Mouse (Mus musculus) cortical plate, adult 2 months (tissue): ENCODE measurements around the gene Lama1. TPM values are rescaled to one million over a fixed set of nuclear protein-coding genes. Genes with fewer than 3 reads are reported as not detected.

Source experiments
- H3K27ac ChIP-seq: fragments of 200-500 bp; 2 replicates; pipeline ENCODE4 v1.5.1; 2012; ENCODE audit warnings: low read length, control low read depth, inconsistent platforms; ENCODE audit not compliant: insufficient read depth
- H3K4me1 ChIP-seq: fragments of 200-500 bp; 2 replicates; pipeline ENCODE4 v1.6.1; 2011; ENCODE audit warnings: low read length; ENCODE audit not compliant: control insufficient read depth, insufficient read depth
- H3K4me3 ChIP-seq: fragments of 200-500 bp; 2 replicates; pipeline ENCODE4 v1.5.1; 2011; ENCODE audit warnings: mild to moderate bottlenecking, low read length, control low read depth; ENCODE audit not compliant: insufficient read depth
- CTCF ChIP-seq: fragments of 200-500 bp; IDR thresholded peaks from 2 replicates; pipeline ENCODE4 v1.5.1; 2011; ENCODE audit warnings: mild to moderate bottlenecking, control low read depth, low read length; ENCODE audit not compliant: insufficient read depth; ENCODE audit errors: extremely low read depth
- POLR2A ChIP-seq: fragments of 200-500 bp; IDR thresholded peaks from 2 replicates; pipeline ENCODE4 v1.6.1; 2011; ENCODE audit warnings: mild to moderate bottlenecking, low read length, control low read depth; ENCODE audit not compliant: insufficient read depth; ENCODE audit errors: extremely low read depth
- polyA plus RNA-seq: library from polyadenylated mRNA; depleted of rRNA; stranded (reverse); fragments of >200 nt; gene quantifications from 2 replicates; pipeline ENCODE4 v1.2.3, GENCODE M21; 2012

Lama1 gene
- polyA plus RNA-seq, 1 experiment = 1.3 TPM

DNA sequence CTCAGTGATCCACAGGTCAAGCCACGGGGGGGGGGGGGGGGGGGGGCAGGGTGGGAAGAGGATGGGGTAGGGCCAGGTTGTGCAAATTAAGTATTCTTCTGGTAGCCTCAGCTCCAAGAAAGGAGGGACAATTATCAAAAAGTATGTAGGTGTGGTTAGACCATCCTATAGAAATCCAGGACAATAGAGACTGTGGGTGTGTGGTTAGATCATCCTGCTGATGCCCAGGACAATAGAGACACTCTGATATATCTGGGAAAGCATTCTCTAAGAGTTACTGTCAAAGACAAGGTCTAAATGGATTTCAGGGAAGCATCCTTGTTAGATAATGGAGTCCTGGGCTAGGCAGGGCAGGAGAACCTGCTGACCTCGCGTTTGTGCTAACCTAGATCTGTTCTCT lies 3.2 kb upstream of the Lama1 start:
- H3K4me1 ChIP-seq = no peaks in the 10 kb centered on the region
- no peak overlapping the region for H3K4me3 ChIP-seq
- TF ChIP-seq CTCF = no peak
- no peak for TF ChIP-seq POLR2A
- no peak overlapping the region for H3K27ac ChIP-seq

DNA sequence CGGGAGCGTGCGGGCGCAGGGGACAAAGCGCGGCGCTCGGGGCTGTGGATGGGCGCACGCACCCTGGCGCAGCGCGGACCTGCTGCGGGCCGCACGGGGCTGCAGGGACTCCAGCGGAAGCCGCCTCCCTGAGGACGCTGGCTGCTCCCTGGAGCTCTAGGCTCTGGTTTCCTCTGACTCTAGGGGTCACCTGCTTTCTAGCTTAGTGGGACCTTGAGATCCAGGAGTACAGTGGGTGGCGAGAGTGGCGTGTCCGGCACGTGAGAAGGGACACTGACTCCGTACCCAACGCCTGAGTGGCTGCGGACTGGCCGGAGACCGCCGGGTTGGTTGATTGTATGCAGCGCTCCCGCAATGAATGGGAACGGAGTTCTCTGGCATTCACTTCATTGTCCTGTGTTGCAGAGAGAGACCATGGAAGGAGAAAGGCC lies 417 bp downstream of the Lama1 start:
- Histone ChIP-seq H3K4me1 (no peaks in the 10 kb centered on the region), H3K4me3 (peak overlapping the region; percentile 42), H3K27ac (no peak overlapping the region)
- TF ChIP-seq POLR2A (no peak), CTCF (no peak)

- Histone ChIP-seq H3K4me3 (peak overlapping the region; percentile 42; the same call in 1 of the 2 replicates), H3K27ac (no peak overlapping the region), H3K4me1 (no peaks in the 10 kb centered on the region)
- TF ChIP-seq CTCF (no peak), POLR2A (no peak)
Observed at GRCm38 (mm10) chr17:67698301-67698700, 1.2 kb downstream of the Lama1 start.

- H3K4me1 ChIP-seq = no peaks in the 10 kb centered on the region
- TF ChIP-seq POLR2A = no peak
- no peak for TF ChIP-seq CTCF
- H3K27ac ChIP-seq = no peak overlapping the region
- H3K4me3 ChIP-seq = no peak overlapping the region
Observed at GRCm38 (mm10) chr17:67701761-67702160, 4.7 kb downstream of the Lama1 start.

GRCm38 (mm10) chr17:67702941-67703340 lies 5.9 kb downstream of the Lama1 start:
- Histone ChIP-seq H3K27ac (no peak overlapping the region), H3K4me3 (no peak overlapping the region), H3K4me1 (no peaks in the 10 kb centered on the region)
- TF ChIP-seq CTCF (no peak), POLR2A (no peak)

- TF ChIP-seq POLR2A (no peak), CTCF (no peak)
- peaks cover 2% of the 10 kb centered on the region; the same call in 1 of the 2 replicates for H3K4me1 ChIP-seq
- H3K4me3 ChIP-seq = no peak overlapping the region
- no peak overlapping the region for H3K27ac ChIP-seq
Observed at GRCm38 (mm10) chr17:67705035-67705769, 8.1 kb downstream of the Lama1 start.

DNA sequence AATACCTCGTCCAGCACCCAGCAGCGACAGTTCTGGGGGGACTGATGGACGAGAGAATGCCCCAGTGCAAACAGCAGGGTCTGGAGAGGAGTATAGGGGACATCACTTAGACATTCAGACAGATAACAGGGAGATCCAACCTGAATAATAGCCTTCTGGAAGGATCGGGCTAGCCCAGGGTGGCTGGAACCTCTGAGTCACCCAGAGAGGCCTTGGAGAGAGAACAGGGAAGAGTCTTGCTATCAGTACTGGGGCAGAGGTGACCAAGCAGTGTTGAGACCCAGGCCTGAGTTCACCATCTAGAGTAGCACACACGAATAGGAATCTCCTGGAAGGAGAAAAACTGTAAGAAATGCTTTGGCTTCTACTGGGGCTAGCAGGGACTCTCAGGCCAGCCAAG lies 9.3 kb downstream of the Lama1 start:
- TF ChIP-seq POLR2A (no peak), CTCF (no peak)
- Histone ChIP-seq H3K27ac (no peak overlapping the region), H3K4me3 (no peak overlapping the region), H3K4me1 (peaks cover 3% of the 10 kb centered on the region; the same call in 1 of the 2 replicates)

DNA sequence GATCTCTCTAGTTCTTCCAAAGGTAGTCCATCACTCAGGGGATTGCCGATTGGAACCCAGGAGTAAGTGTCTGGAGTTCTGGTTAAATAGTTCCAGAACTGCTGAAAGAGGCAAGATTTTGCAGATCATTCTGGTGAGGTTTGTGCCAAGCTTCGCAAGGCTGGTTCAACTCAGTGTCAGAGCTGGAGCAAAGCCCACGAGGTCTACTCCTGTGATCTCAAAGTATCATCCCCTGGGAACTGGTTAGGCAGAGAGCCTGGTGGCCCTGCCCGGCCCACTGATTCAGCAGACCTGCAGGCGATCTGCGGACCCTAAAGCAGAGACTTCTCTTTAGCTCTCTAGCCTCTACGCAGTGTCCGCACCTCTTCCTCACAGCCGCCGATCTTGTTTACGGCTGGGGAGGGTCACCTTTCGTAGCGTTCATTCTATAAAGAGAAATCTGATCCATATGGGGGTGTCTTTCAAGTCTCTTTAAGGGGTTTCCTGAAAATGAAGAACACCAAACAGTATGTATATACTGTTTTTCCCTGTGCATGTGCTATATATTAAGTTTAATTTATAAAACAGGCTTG lies 10.8 kb downstream of the Lama1 start:
- H3K27ac ChIP-seq = no peak overlapping the region
- no peak overlapping the region for H3K4me3 ChIP-seq
- peaks cover 3% of the 10 kb centered on the region; the same call in 1 of the 2 replicates for H3K4me1 ChIP-seq
- no peak for TF ChIP-seq POLR2A
- TF ChIP-seq CTCF = no peak

DNA sequence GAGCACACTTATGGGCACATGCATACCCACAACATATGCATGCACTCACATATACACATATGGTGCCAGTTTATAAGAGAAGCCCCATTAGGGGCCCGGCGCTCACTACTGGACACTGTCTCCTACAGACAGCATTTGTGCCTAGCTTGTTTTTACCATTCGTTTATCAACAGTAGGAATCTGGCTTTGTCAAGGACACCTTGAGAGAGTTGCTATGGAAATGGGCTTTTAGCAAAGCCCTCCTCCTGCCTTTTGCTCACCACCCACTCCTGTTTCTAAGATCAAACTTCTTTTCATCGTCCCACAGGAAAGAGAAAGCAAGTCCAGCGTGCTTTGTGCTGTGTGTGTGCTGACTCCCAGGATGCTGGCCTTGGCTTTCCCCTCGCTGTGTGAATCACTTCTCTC lies 13.3 kb downstream of the Lama1 start:
- Histone ChIP-seq H3K4me3 (no peak overlapping the region), H3K27ac (no peak overlapping the region), H3K4me1 (peaks cover 3% of the 10 kb centered on the region; the same call in 1 of the 2 replicates)
- TF ChIP-seq POLR2A = no peak

- Histone ChIP-seq H3K4me3 (no peak overlapping the region), H3K27ac (no peak overlapping the region), H3K4me1 (peaks cover 3% of the 10 kb centered on the region; the same call in 1 of the 2 replicates)
- no peak for TF ChIP-seq POLR2A
- TF ChIP-seq CTCF = no peak
Observed at GRCm38 (mm10) chr17:67711361-67711760, 14.3 kb downstream of the Lama1 start.
